Mouse (Mus musculus): ENCODE data around the gene Pkd2. TPM values are rescaled to one million over a fixed set of nuclear protein-coding genes. Genes with fewer than 3 reads are reported as not detected.

Gene Pkd2
- polyA plus RNA-seq, 1 experiment, result 8.6 TPM

- no peaks in the 10 kb centered on the region for H3K27me3 ChIP-seq (ENCODE audit: control insufficient read depth, insufficient read depth, low read length)
- TF ChIP-seq POLR2A (IDR thresholded peaks at IDR 0.05; ENCODE audit: control insufficient read depth, low read depth, low read length) (no peak), CTCF (IDR thresholded peaks at IDR 0.05; ENCODE audit: control insufficient read depth, insufficient read depth, insufficient replicate concordance, low read depth, low read length) (no peak)
- H3K36me3 ChIP-seq (ENCODE audit: control insufficient read depth, insufficient read depth, low read length), result no peaks in the 10 kb centered on the region
- H3K4me3 ChIP-seq (ENCODE audit: control insufficient read depth, low read depth, low read length), result peak overlapping the region; percentile 45
- H3K4me1 ChIP-seq (ENCODE audit: control insufficient read depth, insufficient read depth, low read length), result peaks cover 2% of the 10 kb centered on the region
- no peak overlapping the region for H3K27ac ChIP-seq (ENCODE audit: control insufficient read depth, insufficient read depth, low read depth, low read length)
These were observed 6.5 kb downstream of the Pkd2 start for GRCm38 (mm10) chr5:104465731-104466130.

- H3K36me3 ChIP-seq (ENCODE audit: control insufficient read depth, insufficient read depth, low read length), result no peaks in the 10 kb centered on the region
- H3K27ac ChIP-seq (ENCODE audit: control insufficient read depth, insufficient read depth, low read depth, low read length), result no peak overlapping the region
- H3K4me1 ChIP-seq (ENCODE audit: control insufficient read depth, insufficient read depth, low read length), result peaks cover 4% of the 10 kb centered on the region
- no peaks in the 10 kb centered on the region for H3K27me3 ChIP-seq (ENCODE audit: control insufficient read depth, insufficient read depth, low read length)
- TF ChIP-seq POLR2A (IDR thresholded peaks at IDR 0.05; ENCODE audit: control insufficient read depth, low read depth, low read length) (no peak), CTCF (IDR thresholded peaks at IDR 0.05; ENCODE audit: control insufficient read depth, insufficient read depth, insufficient replicate concordance, low read depth, low read length) (no peak)
- H3K4me3 ChIP-seq (ENCODE audit: control insufficient read depth, low read depth, low read length), result no peak overlapping the region; the same call in 1 of the 2 replicates
These were observed 7.6 kb downstream of the Pkd2 start for GRCm38 (mm10) chr5:104466816-104467215.

- no peak overlapping the region for H3K27ac ChIP-seq (ENCODE audit: control insufficient read depth, insufficient read depth, low read depth, low read length)
- TF ChIP-seq CTCF (IDR thresholded peaks at IDR 0.05; ENCODE audit: control insufficient read depth, insufficient read depth, insufficient replicate concordance, low read depth, low read length), result no peak
- no peak for TF ChIP-seq POLR2A (IDR thresholded peaks at IDR 0.05; ENCODE audit: control insufficient read depth, low read depth, low read length)
- peaks cover 6% of the 10 kb centered on the region for H3K4me1 ChIP-seq (ENCODE audit: control insufficient read depth, insufficient read depth, low read length)
- H3K4me3 ChIP-seq (ENCODE audit: control insufficient read depth, low read depth, low read length), result no peak overlapping the region
- H3K27me3 ChIP-seq (ENCODE audit: control insufficient read depth, insufficient read depth, low read length), result no peaks in the 10 kb centered on the region
- H3K36me3 ChIP-seq (ENCODE audit: control insufficient read depth, insufficient read depth, low read length), result no peaks in the 10 kb centered on the region
These were observed 9.3 kb downstream of the Pkd2 start for GRCm38 (mm10) chr5:104468586-104468985.

- Histone ChIP-seq H3K4me1 (ENCODE audit: control insufficient read depth, insufficient read depth, low read length) (peaks cover 4% of the 10 kb centered on the region), H3K27me3 (ENCODE audit: control insufficient read depth, insufficient read depth, low read length) (no peaks in the 10 kb centered on the region), H3K36me3 (ENCODE audit: control insufficient read depth, insufficient read depth, low read length) (no peaks in the 10 kb centered on the region), H3K27ac (ENCODE audit: control insufficient read depth, insufficient read depth, low read depth, low read length) (no peak overlapping the region), H3K4me3 (ENCODE audit: control insufficient read depth, low read depth, low read length) (no peak overlapping the region)
- TF ChIP-seq CTCF (IDR thresholded peaks at IDR 0.05; ENCODE audit: control insufficient read depth, insufficient read depth, insufficient replicate concordance, low read depth, low read length), result no peak
- TF ChIP-seq POLR2A (IDR thresholded peaks at IDR 0.05; ENCODE audit: control insufficient read depth, low read depth, low read length), result no peak
These were observed 11.7 kb downstream of the Pkd2 start for GRCm38 (mm10) chr5:104470981-104471391.

- Histone ChIP-seq H3K36me3 (ENCODE audit: control insufficient read depth, insufficient read depth, low read length) (no peaks in the 10 kb centered on the region), H3K27me3 (ENCODE audit: control insufficient read depth, insufficient read depth, low read length) (no peaks in the 10 kb centered on the region), H3K4me1 (ENCODE audit: control insufficient read depth, insufficient read depth, low read length) (peaks cover 4% of the 10 kb centered on the region), H3K27ac (ENCODE audit: control insufficient read depth, insufficient read depth, low read depth, low read length) (no peak overlapping the region), H3K4me3 (ENCODE audit: control insufficient read depth, low read depth, low read length) (no peak overlapping the region)
- TF ChIP-seq POLR2A (IDR thresholded peaks at IDR 0.05; ENCODE audit: control insufficient read depth, low read depth, low read length), result no peak
- TF ChIP-seq CTCF (IDR thresholded peaks at IDR 0.05; ENCODE audit: control insufficient read depth, insufficient read depth, insufficient replicate concordance, low read depth, low read length), result no peak
These were observed 13.1 kb downstream of the Pkd2 start for GRCm38 (mm10) chr5:104472371-104472770.

GRCm38 (mm10) chr5:104480367-104480766 lies 21.1 kb downstream of the Pkd2 start:
- no peaks in the 10 kb centered on the region; the same call in 1 of the 2 replicates for H3K4me1 ChIP-seq (ENCODE audit: control insufficient read depth, insufficient read depth, low read length)
- H3K36me3 ChIP-seq (ENCODE audit: control insufficient read depth, insufficient read depth, low read length), result no peaks in the 10 kb centered on the region
- no peak overlapping the region for H3K27ac ChIP-seq (ENCODE audit: control insufficient read depth, insufficient read depth, low read depth, low read length)
- H3K27me3 ChIP-seq (ENCODE audit: control insufficient read depth, insufficient read depth, low read length), result no peaks in the 10 kb centered on the region
- TF ChIP-seq POLR2A (IDR thresholded peaks at IDR 0.05; ENCODE audit: control insufficient read depth, low read depth, low read length), result no peak
- TF ChIP-seq CTCF (IDR thresholded peaks at IDR 0.05; ENCODE audit: control insufficient read depth, insufficient read depth, insufficient replicate concordance, low read depth, low read length), result no peak
- H3K4me3 ChIP-seq (ENCODE audit: control insufficient read depth, low read depth, low read length), result peak overlapping the region; percentile 73

- H3K27me3 ChIP-seq (ENCODE audit: control insufficient read depth, insufficient read depth, low read length), result no peaks in the 10 kb centered on the region
- H3K36me3 ChIP-seq (ENCODE audit: control insufficient read depth, insufficient read depth, low read length), result no peaks in the 10 kb centered on the region
- no peak overlapping the region for H3K27ac ChIP-seq (ENCODE audit: control insufficient read depth, insufficient read depth, low read depth, low read length)
- TF ChIP-seq POLR2A (IDR thresholded peaks at IDR 0.05; ENCODE audit: control insufficient read depth, low read depth, low read length), result no peak
- TF ChIP-seq CTCF (IDR thresholded peaks at IDR 0.05; ENCODE audit: control insufficient read depth, insufficient read depth, insufficient replicate concordance, low read depth, low read length), result no peak
- no peak overlapping the region for H3K4me3 ChIP-seq (ENCODE audit: control insufficient read depth, low read depth, low read length)
- no peaks in the 10 kb centered on the region; the same call in 1 of the 2 replicates for H3K4me1 ChIP-seq (ENCODE audit: control insufficient read depth, insufficient read depth, low read length)
These were observed 23.6 kb downstream of the Pkd2 start for GRCm38 (mm10) chr5:104482856-104483255.

- Histone ChIP-seq H3K27me3 (ENCODE audit: control insufficient read depth, insufficient read depth, low read length) (no peaks in the 10 kb centered on the region), H3K36me3 (ENCODE audit: control insufficient read depth, insufficient read depth, low read length) (no peaks in the 10 kb centered on the region), H3K4me1 (ENCODE audit: control insufficient read depth, insufficient read depth, low read length) (peaks cover 3% of the 10 kb centered on the region; the same call in 1 of the 2 replicates), H3K27ac (ENCODE audit: control insufficient read depth, insufficient read depth, low read depth, low read length) (no peak overlapping the region), H3K4me3 (ENCODE audit: control insufficient read depth, low read depth, low read length) (no peak overlapping the region)
- TF ChIP-seq POLR2A (IDR thresholded peaks at IDR 0.05; ENCODE audit: control insufficient read depth, low read depth, low read length) (no peak), CTCF (IDR thresholded peaks at IDR 0.05; ENCODE audit: control insufficient read depth, insufficient read depth, insufficient replicate concordance, low read depth, low read length) (no peak)
These were observed 32.3 kb downstream of the Pkd2 start for GRCm38 (mm10) chr5:104491561-104491960.
